Mouse (Mus musculus) ES-E14 (cell line): Measurements from ENCODE around the gene Smpd1.

Experiments
- CHD2 ChIP-seq: IDR thresholded peaks from 2 replicates; pipeline ENCODE4 v1.6.1; 2014; ENCODE audit warnings: mild to moderate bottlenecking, low read depth, low read length, inconsistent platforms
- HCFC1 ChIP-seq: IDR thresholded peaks from 2 replicates; pipeline ENCODE4 v1.6.1; 2012; ENCODE audit warnings: low read length, inconsistent platforms, borderline replicate concordance; ENCODE audit not compliant: insufficient read depth
- ZC3H11A ChIP-seq: IDR thresholded peaks from 2 replicates; pipeline ENCODE4 v1.6.1; 2012; ENCODE audit warnings: low read depth, mild to moderate bottlenecking, inconsistent platforms, low read length, borderline replicate concordance

DNA sequence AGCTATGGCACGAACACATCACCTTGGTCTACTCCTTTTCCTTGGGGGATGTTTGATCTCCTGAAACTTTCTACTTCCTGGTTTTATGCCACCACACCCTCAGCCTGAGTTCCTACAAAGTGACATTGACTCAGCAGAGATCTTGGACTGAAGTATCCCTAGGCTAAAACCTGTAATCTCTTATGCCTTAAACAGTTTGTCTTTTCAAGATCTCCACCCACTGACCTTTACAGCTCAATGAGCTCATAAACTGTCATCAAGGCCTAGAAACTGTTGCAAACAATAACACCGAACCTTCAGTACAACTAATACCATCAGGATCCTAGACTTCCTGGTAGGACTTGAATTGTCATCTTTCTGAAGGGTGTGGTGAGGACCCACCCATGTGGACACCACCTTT is 29.9 kb upstream of the Smpd1 start:
- TF ChIP-seq CHD2 (no peak), HCFC1 (no peak), ZC3H11A (no peak)
